Mouse (Mus musculus) spleen, postnatal 36 days (tissue): ENCODE results near the gene Hmga1.

Experiments
- DNase-seq, 2 experiments: peaks; one replicate each; pipeline ENCODE4 v3.0.0; 2022; ENCODE audit warnings: low spot score in 2 of 2, mixed read lengths in 1 of 2

Gene Hmga1

DNA sequence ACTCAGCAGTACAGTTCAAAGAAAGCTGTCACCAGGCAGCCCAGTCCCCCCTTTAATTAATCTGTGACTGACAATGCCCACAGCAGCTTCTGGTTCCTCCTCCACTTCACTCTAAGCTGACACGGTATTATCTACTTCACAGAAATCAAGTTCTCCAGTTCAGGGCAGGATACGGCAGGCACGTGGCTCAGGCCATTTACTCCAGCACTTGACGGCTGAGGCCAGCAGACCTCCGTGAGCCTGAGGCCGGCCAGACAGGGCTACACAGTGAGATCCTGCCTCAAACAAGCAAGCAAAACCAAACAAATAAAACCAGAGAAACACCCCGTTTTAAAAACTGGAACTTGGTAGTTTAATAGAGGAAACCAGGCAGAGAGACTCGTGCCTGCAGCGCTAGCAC lies 30.4 kb downstream of the Hmga1 start:
- DNase-seq = no peak

DNA sequence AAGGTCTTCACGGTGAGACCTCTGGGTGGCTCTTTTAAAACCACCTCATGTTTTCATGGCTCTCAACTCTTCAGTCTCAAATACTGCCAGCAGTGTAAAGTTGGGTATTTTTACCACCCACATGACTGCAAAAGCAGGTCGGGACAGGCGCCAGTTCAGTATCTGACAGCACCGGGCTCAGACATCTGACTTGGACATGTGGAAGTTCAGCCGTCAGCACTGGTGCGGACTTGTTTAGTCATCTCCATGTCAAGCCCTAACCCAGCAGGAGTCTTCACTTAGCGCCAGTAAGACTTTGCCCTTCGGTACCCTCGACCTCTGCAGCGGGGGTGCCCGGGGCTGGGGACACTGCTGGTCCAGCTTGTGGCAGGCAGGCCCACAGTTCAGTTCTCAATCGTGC lies 31.0 kb downstream of the Hmga1 start:
- no peak for DNase-seq

DNA sequence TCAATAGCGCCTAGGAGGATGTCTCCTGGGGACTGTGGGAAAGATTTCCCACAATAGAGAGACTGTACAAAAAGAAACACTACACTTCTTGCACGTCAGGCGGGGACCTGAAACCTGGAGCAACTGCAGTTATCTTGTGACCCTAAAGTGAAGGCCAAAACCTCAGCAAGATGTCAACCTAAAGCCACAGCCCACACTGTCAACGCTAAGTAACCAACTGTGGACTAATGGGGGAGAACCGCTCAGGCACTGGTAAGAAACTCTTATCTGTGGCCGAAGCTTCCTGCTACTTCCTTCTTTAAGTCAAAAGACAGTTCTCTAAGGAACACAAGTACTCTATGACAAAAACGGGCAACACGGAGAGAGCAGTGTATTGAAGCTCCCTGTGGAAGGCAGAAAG lies 31.9 kb downstream of the Hmga1 start:
- DNase-seq = no peak

DNA sequence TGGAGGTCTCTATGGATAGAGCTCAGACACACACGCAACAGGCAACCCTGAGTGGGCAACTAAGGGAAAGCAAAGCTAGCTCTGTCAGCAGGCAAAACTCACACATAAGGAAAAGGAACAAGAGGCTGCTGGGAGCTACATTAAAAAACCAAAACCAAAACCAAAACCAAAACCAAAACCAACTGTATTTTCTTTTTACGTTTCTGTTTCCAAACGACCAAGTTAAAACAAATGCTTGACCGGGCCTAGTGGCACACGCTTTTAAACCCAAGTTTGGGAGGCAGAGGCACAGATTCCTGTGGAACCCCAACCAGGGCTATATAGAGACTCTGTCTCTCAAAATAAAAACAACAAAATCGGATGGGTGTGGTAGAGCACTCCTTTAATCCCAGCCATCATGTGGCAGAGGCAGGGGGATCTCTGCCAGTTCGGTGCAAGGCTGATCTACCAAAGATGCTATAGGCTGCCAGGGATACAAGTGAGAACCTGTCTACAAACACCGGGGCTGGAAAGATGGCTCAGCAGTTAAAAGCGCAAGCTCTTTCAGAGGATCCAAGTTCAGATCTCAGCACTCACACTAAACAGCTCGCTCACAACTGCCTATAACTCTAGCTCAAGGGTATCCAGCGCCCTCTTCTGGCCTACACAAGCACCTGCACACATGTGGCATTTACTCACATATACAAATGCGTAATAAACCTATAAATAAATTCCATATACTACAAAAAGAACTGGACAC lies 35.7 kb downstream of the Hmga1 start:
- DNase-seq = no peak

GRCm38 (mm10) chr17:27592565-27592910 lies 36.2 kb downstream of the Hmga1 start:
- DNase-seq = no peak

DNA sequence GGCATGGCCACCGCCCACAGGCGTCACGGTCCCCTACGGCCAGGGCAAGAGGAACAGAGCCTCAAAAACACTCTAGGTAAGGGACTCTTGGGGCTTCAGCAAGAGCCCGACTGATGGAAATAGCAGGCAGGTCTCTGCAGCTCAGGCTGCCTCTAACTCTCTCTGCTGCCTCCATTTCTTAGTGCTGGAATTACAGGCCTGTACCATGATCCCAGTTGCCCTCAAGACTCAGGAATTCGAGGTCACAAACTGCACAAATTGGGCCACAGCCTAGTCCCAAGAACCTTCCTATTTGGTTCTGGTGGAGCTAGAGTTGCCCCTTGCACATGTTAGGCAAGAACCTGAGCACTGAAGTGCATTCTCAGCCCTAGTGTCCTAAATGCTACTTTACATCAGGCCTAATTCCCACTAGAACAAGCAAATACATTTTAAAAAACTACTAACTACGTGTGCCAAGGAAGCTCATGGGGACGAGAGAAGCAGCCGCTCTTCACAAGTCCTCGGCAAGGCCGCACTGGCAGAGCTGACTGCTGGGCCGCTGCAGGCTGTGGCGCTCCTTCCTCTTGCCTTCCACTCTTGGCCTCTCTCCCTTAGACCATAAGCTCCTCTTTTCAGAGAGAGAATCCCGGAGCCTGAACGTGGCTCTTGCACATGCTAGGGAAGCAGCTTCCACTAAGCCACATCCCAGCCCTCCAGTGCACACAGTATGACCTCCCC lies 39.5 kb downstream of the Hmga1 start:
- no peak for DNase-seq

DNA sequence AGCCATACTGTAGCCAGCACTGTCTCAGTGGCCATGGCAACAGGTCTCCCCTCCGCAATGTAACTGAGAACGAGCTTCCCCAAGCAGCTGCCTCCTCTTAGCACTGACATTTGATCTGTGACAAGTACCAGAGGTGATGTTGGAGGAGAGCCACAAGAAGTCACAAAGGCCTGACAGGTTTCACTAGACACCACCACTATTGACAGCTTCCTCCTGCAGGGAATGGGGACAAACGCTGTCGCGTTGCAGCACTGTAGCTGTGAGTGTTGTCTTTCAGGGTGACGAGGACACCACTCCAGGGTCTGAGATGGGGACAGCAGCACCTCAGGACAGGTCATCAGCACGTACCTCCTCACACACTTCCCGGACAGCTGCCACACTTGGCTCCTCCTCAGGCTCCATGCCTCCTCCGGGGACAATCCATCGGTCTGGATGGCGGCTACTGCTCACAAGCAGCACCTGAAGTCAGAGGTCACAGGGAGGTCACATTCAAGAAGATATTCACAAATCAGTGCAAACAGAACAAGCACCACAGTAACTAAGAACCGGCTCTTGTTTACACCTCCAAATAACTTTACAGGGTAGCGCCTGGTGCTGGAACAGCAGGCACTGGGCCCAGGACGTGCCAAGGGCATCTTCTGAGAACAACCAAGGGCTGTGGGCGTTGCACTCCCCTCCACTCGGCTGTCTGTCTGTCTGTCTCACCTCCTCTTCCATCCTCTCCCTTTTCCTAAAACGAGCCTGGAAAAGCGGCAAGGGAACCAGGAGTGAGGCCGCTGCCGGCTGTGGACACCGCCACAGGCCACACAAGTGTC lies 40.3 kb downstream of the Hmga1 start:
- DNase-seq = no peak

DNA sequence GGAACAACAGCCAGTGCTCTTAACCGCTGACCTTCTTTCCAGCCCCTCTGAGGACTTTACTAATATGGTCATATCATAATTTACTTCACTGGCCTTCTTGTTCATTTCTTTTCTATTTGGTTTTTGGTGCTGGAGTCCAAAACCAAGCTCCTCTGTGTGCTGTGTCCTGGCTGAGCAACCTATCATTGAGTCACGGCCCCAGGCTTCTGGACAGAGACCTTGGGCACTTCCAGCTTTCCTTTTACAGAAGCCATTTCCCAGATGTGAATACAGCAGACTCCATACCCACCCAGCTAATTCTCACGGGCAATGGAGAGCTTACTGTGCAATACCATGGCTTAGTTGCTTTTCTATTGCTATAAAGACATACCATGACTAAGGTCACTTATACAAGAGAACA lies 44.0 kb downstream of the Hmga1 start:
- no peak for DNase-seq

DNA sequence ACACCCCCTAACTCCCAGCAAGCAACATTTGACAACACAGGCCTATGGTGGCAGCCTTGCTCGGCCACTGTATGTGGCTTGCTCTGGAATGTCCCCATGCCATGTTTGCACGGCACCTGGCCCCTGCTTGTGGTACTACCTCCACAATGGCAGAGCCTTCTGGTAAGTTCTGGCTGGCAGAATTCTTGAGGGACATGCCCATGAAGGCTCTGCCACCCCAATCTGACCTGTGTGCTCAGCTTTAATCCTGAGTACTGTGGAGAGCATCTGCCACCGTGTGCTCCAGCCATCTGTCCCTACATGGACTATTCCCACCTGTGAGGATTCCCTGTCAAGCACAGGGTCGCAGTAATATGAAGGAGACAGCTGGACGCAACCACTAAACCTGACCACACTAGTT lies 44.6 kb downstream of the Hmga1 start:
- no peak for DNase-seq

DNA sequence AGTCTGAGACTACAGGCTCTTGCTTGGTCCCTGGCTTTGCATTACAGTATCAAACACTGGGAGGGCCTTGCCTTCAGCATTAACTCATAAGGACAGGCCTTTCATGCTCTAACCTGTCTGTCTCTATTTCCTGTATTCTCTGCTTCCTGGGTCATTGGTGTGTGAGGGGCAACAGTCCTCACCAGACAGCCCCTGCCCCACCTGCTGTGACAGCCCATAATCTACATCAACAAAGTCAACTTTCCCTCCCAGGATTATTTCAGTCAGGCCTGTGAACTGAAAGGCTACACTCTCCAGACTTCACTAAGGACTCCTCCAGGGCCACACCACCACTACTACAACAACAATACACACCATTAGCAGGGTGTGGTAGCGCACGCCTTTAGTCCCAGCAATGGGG lies 46.7 kb downstream of the Hmga1 start:
- DNase-seq = no peak

DNA sequence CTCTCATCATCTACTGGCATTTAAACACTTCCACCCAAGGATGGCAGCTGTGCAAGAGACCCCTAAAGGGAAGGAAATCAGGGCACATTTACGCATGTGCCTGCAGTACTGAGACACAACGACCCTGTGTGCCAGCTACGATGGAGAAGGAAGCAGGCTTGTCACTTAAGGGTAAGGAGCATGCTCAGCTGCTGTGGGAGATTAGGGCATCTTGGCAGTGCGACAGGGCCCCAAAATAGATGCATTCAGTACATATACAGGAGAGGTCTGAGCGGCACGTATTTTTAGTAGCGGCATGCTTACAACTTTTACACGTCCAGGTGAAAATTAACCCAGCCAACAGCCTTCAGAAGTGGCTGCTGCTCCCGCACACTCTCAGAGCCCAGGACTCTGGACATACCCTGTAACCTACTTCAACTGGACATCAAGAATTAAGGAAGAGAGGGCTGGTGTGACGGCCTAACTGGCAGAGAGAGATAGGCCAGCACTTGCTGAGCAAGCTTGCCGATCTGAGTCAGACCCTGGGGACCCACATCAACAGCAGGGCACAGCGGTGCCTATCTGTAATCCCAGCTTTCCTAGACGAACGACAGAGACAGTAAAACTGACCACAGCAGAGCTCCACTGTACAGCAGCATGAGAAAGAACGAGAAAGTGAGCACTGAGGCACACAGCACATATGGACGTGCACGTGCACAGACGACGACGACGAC lies 47.4 kb downstream of the Hmga1 start:
- no peak for DNase-seq

DNA sequence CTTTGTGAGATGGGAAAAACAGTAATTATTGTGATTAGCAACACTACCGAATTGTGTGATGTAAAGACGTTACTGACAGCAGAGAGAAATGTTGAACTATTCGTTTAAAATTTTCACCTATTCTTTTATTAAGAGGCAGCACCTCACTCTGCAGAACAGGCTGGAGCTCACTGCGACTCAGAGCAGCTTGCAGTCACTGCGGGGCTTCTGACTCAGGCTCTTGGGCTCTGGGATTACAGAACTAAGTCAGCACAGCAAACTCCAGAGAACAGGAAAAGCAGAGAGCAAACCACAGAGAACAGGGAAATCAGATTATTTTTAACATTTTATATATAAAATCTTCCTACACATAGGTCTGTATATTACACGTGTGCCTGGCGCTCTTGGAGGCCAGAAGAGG lies 53.3 kb downstream of the Hmga1 start:
- no peak for DNase-seq

- no peak for DNase-seq
Observed at GRCm38 (mm10) chr17:27610679-27611518, 54.6 kb downstream of the Hmga1 start.

DNA sequence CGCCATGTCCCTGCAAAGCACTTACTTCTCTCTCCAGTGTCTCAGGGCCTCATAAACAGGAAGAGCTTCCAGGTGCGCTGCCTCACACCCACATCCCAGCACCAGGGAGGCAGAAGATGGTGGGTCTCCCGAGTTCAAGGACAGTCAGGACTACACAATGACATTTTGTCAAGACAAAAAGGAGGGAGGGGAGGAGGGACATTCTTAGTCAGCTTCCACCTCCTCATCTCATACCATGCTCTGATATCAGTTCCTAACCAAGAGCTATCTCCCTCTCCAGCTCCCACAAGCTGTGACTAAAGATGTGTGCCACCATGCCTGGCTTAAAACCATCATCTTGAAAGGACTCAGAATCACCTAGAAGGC lies 55.2 kb downstream of the Hmga1 start:
- DNase-seq = no peak

DNA sequence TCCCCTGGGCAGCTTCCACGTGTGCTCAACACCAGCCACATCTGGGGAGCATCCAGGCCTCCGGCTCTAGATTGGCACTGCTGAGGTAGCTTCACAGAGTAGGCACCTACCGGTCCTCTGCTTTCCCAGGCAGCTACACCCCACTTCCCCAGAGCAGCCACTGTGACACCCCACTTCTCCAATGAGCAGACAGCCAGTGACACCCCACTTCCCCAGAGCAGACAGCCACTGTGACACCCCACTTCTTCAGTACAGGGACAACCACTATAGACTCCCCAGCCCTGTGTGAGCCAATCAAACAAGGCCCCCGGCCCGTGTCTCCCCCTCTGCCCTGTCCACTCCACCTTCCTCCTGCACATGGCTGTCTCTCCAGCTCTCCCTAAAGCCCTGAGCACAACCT lies 55.7 kb downstream of the Hmga1 start:
- DNase-seq = no peak

- no peak for DNase-seq
Observed at GRCm38 (mm10) chr17:27613016-27613415, 56.7 kb downstream of the Hmga1 start.
